Mouse (Mus musculus) embryonic facial prominence, embryonic 14.5 days (tissue): ENCODE measurements at regions not wholly inside any gene's neighbourhood (a gene's known extent, or its start where the extent isn't known, plus 50 kb on each side); places are given as distances from the start of the nearest gene placed in this dataset.
A peak's percentile ranks its signal among the peaks of the same experiment; 100 is the strongest.

ENCODE experiments used
- ATAC-seq: fragments of 200-750 bp; cut with Nextera tagmentation; 2 replicates; pipeline ENCODE4 v1.8.0; 2017; ENCODE audit warnings: low read depth, moderate number of reproducible peaks, moderate TSS enrichment
- DNase-seq: peaks from one replicate; pipeline ENCODE4 v3.0.0-alpha.2; 2015; ENCODE audit warnings: low spot score
- H3K27ac ChIP-seq: fragments of 300-500 bp; sonication (generic); replicated peaks from 2 replicates; pipeline ENCODE4 v1.5.1; 2014; ENCODE audit warnings: low read depth, mild to moderate bottlenecking, low read length, moderate library complexity
- H3K27me3 ChIP-seq: fragments of 300-500 bp; sonication (generic); replicated peaks from 2 replicates; pipeline ENCODE4 v1.6.1; 2014; ENCODE audit warnings: low read length; ENCODE audit not compliant: control insufficient read depth, insufficient read depth
- H3K36me3 ChIP-seq: fragments of 300-500 bp; sonication (generic); 2 replicates; pipeline ENCODE4 v1.6.1; 2014; ENCODE audit warnings: low read length, mixed read lengths; ENCODE audit not compliant: control insufficient read depth, insufficient read depth
- H3K4me1 ChIP-seq: fragments of 300-500 bp; sonication (generic); 2 replicates; pipeline ENCODE4 v1.6.1; 2014; ENCODE audit warnings: antibody characterized with exemption, low read length; ENCODE audit not compliant: control insufficient read depth, insufficient read depth
- H3K4me2 ChIP-seq: fragments of 300-500 bp; sonication (generic); 2 replicates; pipeline ENCODE4 v1.6.1; 2014; ENCODE audit warnings: low read depth, mild to moderate bottlenecking, low read length, moderate library complexity, mixed read lengths
- H3K4me3 ChIP-seq: fragments of 300-500 bp; sonication (generic); 2 replicates; pipeline ENCODE4 v1.5.1; 2014; ENCODE audit warnings: low read depth, mild to moderate bottlenecking, low read length
- H3K9ac ChIP-seq: fragments of 300-500 bp; sonication (generic); 2 replicates; pipeline ENCODE4 v1.6.1; 2014; ENCODE audit warnings: low read depth, mild to moderate bottlenecking, low read length, moderate library complexity, mixed read lengths
- H3K9me3 ChIP-seq: fragments of 300-500 bp; sonication (generic); 2 replicates; pipeline ENCODE4 v1.6.1; 2016; ENCODE audit warnings: low read length; ENCODE audit not compliant: control insufficient read depth
- WGBS: fragments of 180-500 bp; shearing (Covaris S2); extraction: QIAGEN DNeasy Blood & Tissue Kit; methylation state at CpG from one replicate; pipeline ENCODE4 v1.1.7; 2014; 5-methylcytosine and 5-hydroxymethylcytosine counted together

DNA sequence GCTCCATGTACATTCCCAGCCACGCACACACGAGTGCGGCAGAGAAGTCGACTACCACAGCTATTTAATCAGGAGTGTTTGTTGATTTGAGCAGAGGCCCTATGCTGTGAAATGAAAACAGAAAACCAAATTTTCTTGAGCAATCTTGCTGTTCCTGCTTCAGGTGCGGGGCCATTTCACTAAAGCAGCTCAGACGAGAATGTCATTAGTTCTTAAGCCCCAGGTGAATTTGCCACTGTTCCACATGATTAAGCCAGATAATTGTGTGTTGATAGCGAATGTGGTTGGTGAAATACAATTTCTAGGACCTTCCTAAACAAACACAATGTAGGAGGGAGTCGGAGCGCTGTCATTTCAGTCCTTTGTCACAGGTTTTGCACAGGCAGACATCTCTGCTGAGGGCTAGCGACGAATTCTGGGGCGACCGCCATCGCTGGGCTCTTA, 149.3 kb downstream of the Tmem182 start:
- Histone ChIP-seq H3K4me2 (no peak overlapping the region), H3K9ac (no peak overlapping the region), H3K36me3 (no peaks in the 10 kb centered on the region), H3K9me3 (no peaks in the 10 kb centered on the region), H3K27me3 (no peaks in the 10 kb centered on the region), H3K4me1 (no peaks in the 10 kb centered on the region), H3K27ac (no peak overlapping the region), H3K4me3 (no peak overlapping the region)
- 79% methylated on average over 14 of the region's 14 CpGs for WGBS
- DNase-seq: no peak
- no peak for ATAC-seq

DNA sequence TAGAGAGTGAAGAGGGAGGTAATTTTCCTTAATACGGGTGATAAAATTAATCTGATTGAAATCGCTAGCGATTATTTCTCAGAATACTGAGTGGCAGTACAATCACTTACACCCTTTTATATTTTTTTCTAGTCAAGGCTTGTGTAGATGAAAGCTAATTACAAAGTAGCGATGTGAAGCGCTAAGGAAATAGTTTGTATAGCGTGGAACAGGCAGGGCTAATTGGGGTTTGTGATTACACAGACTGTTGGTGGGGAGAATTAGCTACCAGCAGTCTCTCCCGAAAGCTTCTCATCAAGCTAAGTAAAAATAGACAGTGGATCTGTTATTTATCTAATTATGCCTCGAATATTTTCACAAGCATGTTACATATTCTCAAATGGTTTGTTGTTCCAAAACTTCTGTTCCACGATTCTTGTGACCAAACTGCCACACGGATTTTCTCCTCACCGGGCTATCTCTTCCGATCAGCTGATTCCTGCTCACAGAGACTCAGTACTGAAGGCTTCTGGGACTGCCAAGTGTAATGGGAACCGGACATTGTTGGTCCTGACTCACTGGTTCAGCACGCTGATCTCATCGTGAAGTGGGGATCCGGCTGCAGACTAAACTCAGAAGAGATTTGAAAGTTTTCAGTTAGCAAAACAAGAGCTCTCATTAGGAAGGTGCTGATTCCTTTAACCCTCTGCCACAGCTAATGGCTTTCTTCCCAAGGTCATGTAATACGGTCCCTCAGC, 162.5 kb downstream of the Tmem182 start:
- H3K4me3 ChIP-seq: no peak overlapping the region
- H3K27me3 ChIP-seq: no peaks in the 10 kb centered on the region
- H3K4me2 ChIP-seq: no peak overlapping the region
- ATAC-seq (no peak), DNase-seq (peak; percentile 8)
- no peak overlapping the region for H3K27ac ChIP-seq
- no peak overlapping the region for H3K9ac ChIP-seq
- H3K9me3 ChIP-seq: no peaks in the 10 kb centered on the region
- no peaks in the 10 kb centered on the region for H3K36me3 ChIP-seq
- no peaks in the 10 kb centered on the region for H3K4me1 ChIP-seq
- 60% methylated on average over 17 of the region's 17 CpGs for WGBS

DNA sequence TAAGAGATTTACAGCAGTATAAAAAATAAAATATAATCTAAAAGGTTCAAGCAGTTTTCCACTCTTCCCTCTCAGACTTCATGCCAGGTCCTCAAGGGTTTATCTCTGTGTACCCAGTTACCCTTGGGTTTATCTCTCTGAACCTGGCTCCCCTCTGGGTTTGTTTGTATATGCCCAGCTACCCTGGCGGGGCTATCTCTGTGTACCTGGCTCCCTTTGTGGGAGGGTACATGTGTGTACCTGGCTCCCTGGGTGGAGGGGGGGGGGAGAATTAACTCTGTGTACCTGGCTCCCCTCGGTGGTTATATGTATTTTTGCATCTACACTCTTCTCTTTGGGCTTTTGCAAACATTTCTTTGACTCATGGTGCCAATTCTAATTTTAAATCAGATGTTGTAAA, 178.4 kb downstream of the Tmem182 start:
- no peak for ATAC-seq
- H3K4me3 ChIP-seq: no peak overlapping the region
- no peak overlapping the region for H3K4me2 ChIP-seq
- H3K9ac ChIP-seq: no peak overlapping the region
- H3K9me3 ChIP-seq: no peaks in the 10 kb centered on the region
- no peaks in the 10 kb centered on the region for H3K4me1 ChIP-seq
- H3K36me3 ChIP-seq: no peaks in the 10 kb centered on the region
- no peak for DNase-seq
- H3K27me3 ChIP-seq: no peaks in the 10 kb centered on the region
- H3K27ac ChIP-seq: no peak overlapping the region
- 57% methylated on average over 2 of the region's 2 CpGs for WGBS

DNA sequence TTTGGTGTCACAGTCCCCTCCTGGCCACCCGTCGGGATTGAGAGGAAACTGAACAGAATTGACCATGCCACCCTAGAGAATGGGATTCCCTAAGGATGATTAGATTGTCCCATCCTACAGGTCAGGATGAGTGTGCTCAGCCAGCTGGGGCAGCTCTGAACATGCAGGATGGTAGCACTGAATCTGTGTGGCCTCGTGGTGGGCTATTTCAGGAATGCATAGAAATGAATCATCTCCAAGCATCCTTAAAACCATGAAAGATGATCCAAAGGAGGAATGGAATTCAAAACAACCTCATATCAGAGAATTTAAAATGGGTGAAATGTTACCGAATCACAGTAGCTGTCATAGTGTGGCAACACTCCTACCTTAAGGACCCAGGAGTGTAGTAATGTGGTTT, 187.9 kb downstream of the Tmem182 start:
- no peak overlapping the region for H3K27ac ChIP-seq
- H3K4me2 ChIP-seq: no peak overlapping the region
- ATAC-seq (no peak), DNase-seq (no peak)
- no peak overlapping the region for H3K4me3 ChIP-seq
- no peaks in the 10 kb centered on the region for H3K9me3 ChIP-seq
- H3K4me1 ChIP-seq: no peaks in the 10 kb centered on the region
- WGBS: 66% methylated on average over 4 of the region's 4 CpGs
- H3K9ac ChIP-seq: no peak overlapping the region
- no peaks in the 10 kb centered on the region for H3K27me3 ChIP-seq
- no peaks in the 10 kb centered on the region for H3K36me3 ChIP-seq

DNA sequence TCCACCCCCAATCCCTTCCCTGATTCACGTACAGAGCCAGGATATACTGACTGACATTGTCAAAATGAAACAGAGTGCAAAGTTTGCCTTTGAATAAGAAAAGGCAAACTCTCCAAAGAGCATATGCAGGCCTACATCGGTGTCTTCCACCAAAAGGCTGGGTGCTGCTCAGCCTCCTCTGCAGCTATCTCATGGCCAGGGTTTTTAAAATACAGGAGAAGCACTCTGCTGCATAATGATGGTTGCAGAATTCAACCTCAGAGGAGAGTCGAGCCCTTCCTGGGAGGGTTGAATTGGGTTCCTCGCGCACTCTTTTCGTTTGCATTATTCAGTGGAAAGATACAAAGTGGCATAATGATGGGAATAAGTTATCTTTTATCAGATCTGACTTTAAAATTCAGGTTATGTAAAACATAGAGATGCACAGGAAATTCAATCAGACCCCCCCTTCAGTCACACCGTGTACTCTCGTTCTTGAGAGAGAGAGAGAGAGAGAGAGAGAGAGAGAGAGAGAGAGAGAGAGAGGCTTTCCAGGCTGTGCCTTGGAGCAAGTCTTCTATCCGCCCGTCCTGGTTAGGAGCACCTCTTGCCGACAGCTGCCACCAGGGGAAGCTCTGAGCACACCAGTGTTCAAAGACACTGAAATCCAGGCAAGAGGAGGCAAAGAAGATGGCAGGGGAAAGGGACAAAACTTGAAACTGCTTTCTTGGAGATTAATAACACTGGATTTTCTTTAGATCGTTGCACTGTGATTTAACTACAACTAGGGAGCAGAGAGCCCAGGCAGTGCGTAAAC, 196.0 kb downstream of the Tmem182 start:
- ATAC-seq: peak; percentile 62; the same call in 1 of the 2 replicates
- DNase-seq: peak; percentile 79

DNA sequence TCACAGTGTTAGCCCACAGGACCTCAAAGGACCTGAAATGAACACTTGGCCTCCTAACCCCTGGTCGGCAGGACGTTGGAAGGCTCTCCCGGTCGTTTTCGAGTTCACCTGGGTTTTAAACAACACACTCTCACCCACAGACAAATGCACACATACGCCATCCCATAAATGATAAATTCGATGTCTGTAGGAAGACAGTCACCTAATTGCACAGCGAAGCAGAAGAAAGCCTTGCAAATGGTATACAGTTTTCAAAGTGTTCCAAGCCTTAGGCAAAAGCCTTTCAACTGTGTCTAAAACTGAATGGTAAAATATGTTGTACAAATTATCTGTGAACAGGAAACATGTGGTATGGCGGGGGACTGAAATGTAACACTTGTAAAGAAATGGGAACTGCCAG, 196.6 kb downstream of the Tmem182 start:
- Histone ChIP-seq H3K9ac (no peak overlapping the region), H3K36me3 (no peaks in the 10 kb centered on the region), H3K4me3 (no peak overlapping the region), H3K27ac (no peak overlapping the region), H3K27me3 (no peaks in the 10 kb centered on the region), H3K4me2 (peak overlapping the region; percentile 21; the same call in 1 of the 2 replicates), H3K4me1 (peaks cover 7% of the 10 kb centered on the region), H3K9me3 (no peaks in the 10 kb centered on the region)
- peak; percentile 30 for DNase-seq
- 37% methylated on average over 9 of the region's 9 CpGs for WGBS
- no peak for ATAC-seq

More for the DNA sequence above, 196.0 kb downstream of the Tmem182 start:
- Histone ChIP-seq H3K4me1 (peaks cover 5% of the 10 kb centered on the region; the same call in 1 of the 2 replicates), H3K9me3 (no peaks in the 10 kb centered on the region), H3K27ac (no peak overlapping the region), H3K4me2 (peak overlapping the region; percentile 21; the same call in 1 of the 2 replicates), H3K9ac (no peak overlapping the region), H3K27me3 (no peaks in the 10 kb centered on the region), H3K36me3 (no peaks in the 10 kb centered on the region), H3K4me3 (no peak overlapping the region)
- WGBS: 49% methylated on average over 13 of the region's 13 CpGs

DNA sequence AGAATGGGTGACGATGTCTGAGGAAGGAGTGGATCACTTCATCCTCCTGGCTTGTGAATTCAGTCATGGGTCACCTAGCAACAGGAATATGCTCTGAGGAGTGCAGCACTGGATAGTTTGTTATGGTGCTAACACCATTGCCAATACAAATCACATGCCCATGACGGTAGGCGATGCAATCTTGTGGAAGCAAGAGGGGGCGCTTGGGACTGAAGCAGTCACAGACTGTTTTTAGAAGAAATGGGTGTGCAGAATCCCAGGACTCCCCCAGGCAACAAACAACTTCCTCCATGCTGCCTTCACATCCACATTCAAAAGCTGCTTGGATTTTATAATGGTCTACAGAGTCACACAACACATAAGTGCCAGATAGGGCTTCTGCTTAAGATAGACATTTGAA, 221.5 kb downstream of the Tmem182 start:
- no peaks in the 10 kb centered on the region for H3K36me3 ChIP-seq
- ATAC-seq (no peak), DNase-seq (no peak)
- H3K27me3 ChIP-seq: no peaks in the 10 kb centered on the region
- no peak overlapping the region for H3K4me3 ChIP-seq
- no peak overlapping the region for H3K27ac ChIP-seq
- H3K4me1 ChIP-seq: no peaks in the 10 kb centered on the region
- H3K9me3 ChIP-seq: no peaks in the 10 kb centered on the region
- no peak overlapping the region for H3K9ac ChIP-seq
- no peak overlapping the region for H3K4me2 ChIP-seq
- 85% methylated on average over 4 of the region's 4 CpGs for WGBS

DNA sequence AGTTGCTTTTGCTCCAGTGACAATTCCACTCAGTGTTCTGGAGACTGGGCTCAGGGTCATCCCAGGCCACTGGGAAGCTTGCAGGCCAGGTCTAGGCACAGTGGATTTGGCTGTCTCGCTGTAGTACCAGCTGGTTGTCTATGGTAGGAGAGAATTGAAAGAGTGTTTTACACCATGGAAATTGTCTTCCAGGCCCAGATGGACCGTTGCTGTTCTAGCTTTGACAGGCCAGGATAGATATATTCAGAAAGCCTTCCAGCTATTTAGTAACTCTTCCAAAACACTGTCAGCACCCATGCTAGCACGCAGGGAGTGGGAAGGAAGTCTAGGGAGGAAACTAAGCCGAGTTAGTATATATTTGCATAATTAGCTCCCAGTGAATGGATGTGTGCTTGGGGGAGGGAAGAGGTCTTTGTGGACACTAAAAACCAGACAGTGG, 222.2 kb downstream of the Tmem182 start:
- peak; percentile 41; the same call in 1 of the 2 replicates for ATAC-seq
- peak; percentile 63 for DNase-seq
- Histone ChIP-seq H3K4me1 (no peaks in the 10 kb centered on the region), H3K27ac (no peak overlapping the region), H3K9me3 (no peaks in the 10 kb centered on the region), H3K9ac (no peak overlapping the region), H3K36me3 (no peaks in the 10 kb centered on the region), H3K4me3 (no peak overlapping the region), H3K27me3 (no peaks in the 10 kb centered on the region), H3K4me2 (no peak overlapping the region)
- 42% methylated on average over 4 of the region's 4 CpGs for WGBS
